Mouse (Mus musculus) myocyte (in vitro differentiated cells): ENCODE results near the gene Npw.

Experiments used
- CEBPB ChIP-seq: IDR thresholded peaks from 2 replicates; pipeline ENCODE4 v1.6.1; 2011; ENCODE audit warnings: mild to moderate bottlenecking, moderate library complexity; ENCODE audit not compliant: poor library complexity, insufficient read depth, severe bottlenecking
- MAX ChIP-seq: IDR thresholded peaks from one replicate; pipeline ENCODE4 v1.6.1; 2011; ENCODE audit warnings: low read depth, mild to moderate bottlenecking, control low read depth
- MYOG ChIP-seq, 3 experiments: IDR thresholded peaks; one replicate each; pipeline ENCODE4 v1.6.1; 2011; ENCODE audit warnings: control low read depth in 2 of 3, low read depth in 2 of 3, mild to moderate bottlenecking in 2 of 3; ENCODE audit not compliant: insufficient read length in 2 of 3, control insufficient read depth in 1 of 3, insufficient read depth in 1 of 3
- POLR2A ChIP-seq: IDR thresholded peaks from one replicate; pipeline ENCODE4 v1.6.1; 2011; ENCODE audit warnings: low read depth, mild to moderate bottlenecking, control low read depth, moderate library complexity; ENCODE audit not compliant: insufficient read length
- POLR2AphosphoS2 ChIP-seq: IDR thresholded peaks from one replicate; pipeline ENCODE4 v1.6.1; 2011; ENCODE audit warnings: low read depth, control low read depth; ENCODE audit not compliant: insufficient read length
- REST ChIP-seq: IDR thresholded peaks from one replicate; pipeline ENCODE4 v1.6.1; 2011; ENCODE audit warnings: mild to moderate bottlenecking, control low read depth, moderate library complexity; ENCODE audit not compliant: insufficient read depth, insufficient read length
- TCF12 ChIP-seq: IDR thresholded peaks from one replicate; pipeline ENCODE4 v1.6.1; 2011; ENCODE audit warnings: mild to moderate bottlenecking, control low read depth; ENCODE audit not compliant: poor library complexity, insufficient read depth, severe bottlenecking
- TCF3 ChIP-seq: IDR thresholded peaks from one replicate; pipeline ENCODE4 v1.6.1; 2011; ENCODE audit warnings: low read depth, control low read depth; ENCODE audit not compliant: insufficient read length

- TF ChIP-seq POLR2A: no peak
- no peak for TF ChIP-seq CEBPB
- TF ChIP-seq POLR2AphosphoS2: no peak
- no peak for TF ChIP-seq MYOG (IDR thresholded peaks at IDR 0.05; ENCODE audit: control insufficient read depth in 1 of 3, insufficient read depth in 1 of 3, insufficient read length in 2 of 3, low read depth in 2 of 3)
- TF ChIP-seq MAX: no peak
- TF ChIP-seq TCF3: no peak
- TF ChIP-seq TCF12: no peak
- TF ChIP-seq REST: no peak
Measured at GRCm38 (mm10) chr17:24692385-24692784, 34.1 kb upstream of the Npw start.
